Mouse (Mus musculus) brown adipose tissue, adult 24 weeks (tissue): ENCODE results near the gene Parg. TPM values are rescaled to one million over a fixed set of nuclear protein-coding genes. Genes with fewer than 3 reads are reported as not detected.

Experiments
- H3K27ac ChIP-seq: fragments of 200-500 bp; replicated peaks from 2 replicates; pipeline ENCODE4 v1.5.1; 2012; ENCODE audit warnings: low read depth, mild to moderate bottlenecking, low read length
- H3K4me1 ChIP-seq: fragments of 200-500 bp; 2 replicates; pipeline ENCODE4 v1.6.1; 2012; ENCODE audit warnings: low read length, mixed read lengths; ENCODE audit not compliant: control insufficient read depth, insufficient read depth, insufficient read length
- H3K4me3 ChIP-seq: fragments of 200-500 bp; 2 replicates; pipeline ENCODE4 v1.5.1; 2012; ENCODE audit warnings: low read depth, mild to moderate bottlenecking, low read length, moderate library complexity; ENCODE audit not compliant: insufficient read depth
- polyA plus RNA-seq: library from polyadenylated mRNA; stranded (reverse); fragments of >200 nt; gene quantifications from 2 replicates; pipeline ENCODE4 v1.2.4, GENCODE M21; 2012; ENCODE audit not compliant: missing spikeins, insufficient read depth, insufficient read length

Parg gene
- polyA plus RNA-seq: 14.4 and 20.3 TPM in 2 replicates

DNA sequence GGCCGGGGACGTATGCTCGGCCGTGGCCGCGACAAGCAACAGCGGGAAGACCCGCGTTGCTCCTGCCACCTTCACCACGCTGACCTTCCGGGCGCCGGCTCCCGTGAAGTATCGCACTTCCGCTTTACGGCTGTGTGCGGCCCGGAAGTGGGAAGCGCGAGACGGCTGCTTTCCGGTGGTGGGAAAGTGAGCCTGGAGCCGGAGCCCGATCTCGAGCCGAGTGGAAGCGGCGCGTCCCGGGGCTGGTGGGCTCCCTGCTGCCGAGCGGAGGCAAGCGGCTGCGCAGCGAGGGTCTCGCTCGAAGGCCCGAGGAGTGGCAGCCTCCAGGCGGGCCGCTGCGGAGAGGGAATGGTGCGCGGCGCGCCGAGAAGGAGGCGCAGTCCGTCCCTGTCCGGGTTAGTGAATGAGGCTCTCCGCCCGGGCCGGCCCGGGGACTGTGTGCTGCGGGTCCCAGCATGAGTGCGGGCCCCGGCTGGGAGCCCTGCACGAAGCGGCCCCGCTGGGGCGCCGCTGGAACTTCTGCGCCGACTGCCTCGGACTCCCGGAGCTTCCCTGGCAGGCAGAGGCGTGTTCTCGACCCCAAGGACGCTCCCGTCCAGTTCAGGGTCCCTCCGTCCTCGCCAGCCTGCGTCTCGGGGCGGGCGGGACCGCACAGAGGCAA, at the start of gene Parg, which contains the start of gene Timm23:
Gene Parg, plus strand, starts transcription at position 159 of the 661 bp plus-strand sequence.
Gene Timm23, minus strand, starts transcription at position 108 of the 661 bp plus-strand sequence.
- H3K4me1 ChIP-seq: 0 out of 2 replicates have a peak, but pooled peaks cover 2% of the 10 kb centered on the region
- H3K4me3 ChIP-seq: peak within 1 kb of the TSS; percentile 99
- peak within 1 kb of the TSS; percentile 93 for H3K27ac ChIP-seq

GRCm38 (mm10) chr14:32152243-32152965, 49.3 kb upstream of the Parg start:
- Histone ChIP-seq H3K4me1 (no peaks in the 10 kb centered on the region), H3K27ac (no peak overlapping the region), H3K4me3 (no peak overlapping the region)

- no peak overlapping the region for H3K4me3 ChIP-seq
- H3K4me1 ChIP-seq: no peaks in the 10 kb centered on the region
- H3K27ac ChIP-seq: no peak overlapping the region
Measured at GRCm38 (mm10) chr14:32153156-32153555, 48.6 kb upstream of the Parg start.

GRCm38 (mm10) chr14:32154758-32155157, 47.0 kb upstream of the Parg start:
- H3K4me3 ChIP-seq: no peak overlapping the region
- H3K27ac ChIP-seq: no peak overlapping the region
- H3K4me1 ChIP-seq: no peaks in the 10 kb centered on the region

GRCm38 (mm10) chr14:32159150-32159670, 42.5 kb upstream of the Parg start:
- peak overlapping the region; percentile 61 for H3K4me3 ChIP-seq
- peak overlapping the region; percentile 79 for H3K27ac ChIP-seq
- peaks cover 11% of the 10 kb centered on the region for H3K4me1 ChIP-seq

DNA sequence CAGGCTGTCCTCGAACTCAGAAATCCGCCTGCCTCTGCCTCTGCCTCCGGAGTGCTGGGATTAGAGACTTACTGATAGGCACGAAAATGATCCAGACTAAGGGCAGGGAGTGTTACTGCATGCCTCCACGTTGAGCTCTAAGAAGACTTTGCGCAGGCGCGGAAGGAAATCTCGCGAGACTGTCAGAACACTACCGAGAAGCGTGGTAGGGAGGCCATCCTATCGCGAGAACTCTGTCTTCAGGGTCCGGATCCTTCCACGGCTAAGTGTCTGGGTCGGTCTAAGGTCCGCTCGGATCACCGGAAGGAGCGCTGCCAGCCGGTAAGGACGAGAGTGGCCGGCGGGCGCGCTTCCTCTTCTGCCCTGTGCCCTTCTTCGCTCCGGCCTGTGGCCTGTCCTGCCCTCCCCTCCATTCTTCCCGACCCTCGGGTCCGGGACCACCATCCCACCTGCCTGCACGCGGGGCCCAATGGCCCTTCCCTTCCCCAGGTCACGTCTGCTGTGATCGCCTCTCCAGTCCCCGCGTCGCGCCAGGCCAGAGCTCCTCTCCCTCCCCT, 42.0 kb upstream of the Parg start, which contains the start of gene Ncoa4:
Gene Ncoa4, plus strand, starts transcription at position 176 of the 557 bp plus-strand sequence.
- Histone ChIP-seq H3K27ac (peak within 1 kb of the TSS; percentile 97), H3K4me1 (peaks cover 13% of the 10 kb centered on the region), H3K4me3 (peak within 1 kb of the TSS; percentile 94)

- H3K27ac ChIP-seq: peak overlapping the region; percentile 97
- H3K4me1 ChIP-seq: peaks cover 13% of the 10 kb centered on the region
- peak overlapping the region; percentile 94 for H3K4me3 ChIP-seq
Measured at GRCm38 (mm10) chr14:32160563-32160962, 41.2 kb upstream of the Parg start.

DNA sequence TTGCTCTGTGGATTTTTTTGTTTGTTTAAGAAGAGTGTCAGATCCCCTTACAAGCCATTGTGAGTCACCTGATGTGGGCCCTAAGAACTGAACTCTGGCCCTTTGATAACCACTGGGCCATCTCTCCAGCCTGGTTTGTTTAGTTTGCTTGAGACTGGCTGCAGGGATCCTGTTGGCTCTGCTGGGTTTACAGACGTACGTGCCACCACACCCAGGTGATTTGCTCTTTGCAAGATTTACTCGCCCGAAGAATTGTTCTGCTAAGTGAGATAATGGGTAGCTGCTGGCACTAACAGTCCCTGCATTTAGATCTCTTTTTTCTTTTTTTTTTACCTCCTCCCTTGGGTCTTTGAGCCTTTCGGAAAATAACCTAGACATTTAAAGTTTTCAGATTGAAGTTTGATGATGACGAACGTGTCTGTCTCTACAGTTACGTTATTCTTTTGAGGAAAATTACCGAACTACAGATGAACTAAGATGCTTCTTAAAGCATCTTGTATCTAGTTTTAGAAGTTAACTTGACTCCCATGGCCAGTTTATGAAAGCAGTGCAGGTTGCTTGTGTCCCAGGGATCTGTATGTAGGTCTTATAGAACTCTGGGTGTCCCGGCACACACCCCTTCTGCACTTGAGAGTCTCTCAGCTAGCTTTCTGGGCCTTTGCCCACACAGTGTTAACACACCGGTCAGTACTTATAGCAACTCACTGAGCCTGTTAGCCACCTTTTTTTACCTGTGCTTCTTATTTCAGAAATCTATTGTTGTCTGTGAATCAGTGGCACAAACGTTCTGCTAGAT, 40.5 kb upstream of the Parg start:
- Histone ChIP-seq H3K4me1 (peaks cover 13% of the 10 kb centered on the region), H3K27ac (no peak overlapping the region; the same call in 1 of the 2 replicates), H3K4me3 (peak overlapping the region; percentile 94)

- peaks cover 16% of the 10 kb centered on the region for H3K4me1 ChIP-seq
- no peak overlapping the region for H3K4me3 ChIP-seq
- no peak overlapping the region for H3K27ac ChIP-seq
Measured at GRCm38 (mm10) chr14:32162231-32162630, 39.5 kb upstream of the Parg start.

- peak overlapping the region; percentile 76 for H3K27ac ChIP-seq
- H3K4me1 ChIP-seq: peaks cover 21% of the 10 kb centered on the region
- H3K4me3 ChIP-seq: no peak overlapping the region
Measured at GRCm38 (mm10) chr14:32163203-32163888, 38.4 kb upstream of the Parg start.

- no peak overlapping the region for H3K4me3 ChIP-seq
- peak overlapping the region; percentile 76 for H3K27ac ChIP-seq
- peaks cover 22% of the 10 kb centered on the region for H3K4me1 ChIP-seq
Measured at GRCm38 (mm10) chr14:32164173-32165051, 37.3 kb upstream of the Parg start.

- peaks cover 24% of the 10 kb centered on the region for H3K4me1 ChIP-seq
- H3K27ac ChIP-seq: peak overlapping the region; percentile 48
- peak overlapping the region; percentile 45 for H3K4me3 ChIP-seq
Measured at GRCm38 (mm10) chr14:32165278-32166061, 36.3 kb upstream of the Parg start.

DNA sequence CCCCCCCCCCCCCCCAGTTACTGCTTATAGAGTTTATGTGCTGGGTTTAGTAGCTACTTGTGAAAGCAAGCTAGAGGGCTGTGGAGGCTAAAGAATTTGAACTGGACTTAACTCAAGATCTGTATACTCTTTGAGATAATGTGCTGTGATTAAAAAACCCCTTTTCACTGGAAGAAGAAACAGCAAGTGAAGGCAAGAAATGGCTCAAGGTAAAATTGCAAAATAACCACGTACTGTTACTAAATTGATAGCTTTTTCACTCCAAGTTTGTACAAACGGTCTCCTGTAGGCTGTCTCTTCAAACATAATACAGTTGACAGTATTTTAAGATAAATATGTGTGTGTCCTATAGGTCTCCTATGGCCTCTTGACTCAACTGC, 35.7 kb upstream of the Parg start:
- Histone ChIP-seq H3K4me3 (no peak overlapping the region), H3K4me1 (peaks cover 23% of the 10 kb centered on the region), H3K27ac (no peak overlapping the region)
